Mouse (Mus musculus) stomach, embryonic 14.5 days (tissue): Measurements from ENCODE around the gene Prpf31. TPM values are rescaled to one million over a fixed set of nuclear protein-coding genes. Genes with fewer than 3 reads are reported as not detected.
A peak's percentile ranks its signal among the peaks of the same experiment; 100 is the strongest.

Source experiments
- ATAC-seq: fragments of 200-750 bp; cut with Nextera tagmentation; 2 replicates; pipeline ENCODE4 v1.8.0; 2017; ENCODE audit warnings: low read depth, moderate TSS enrichment; ENCODE audit not compliant: insufficient number of reproducible peaks, insufficient read depth, low FRiP score
- H3K27ac ChIP-seq: fragments of 300-500 bp; sonication (generic); 2 replicates; pipeline ENCODE4 v1.5.1; 2014; ENCODE audit warnings: mild to moderate bottlenecking, low read length, moderate library complexity, mixed read lengths
- H3K27me3 ChIP-seq: fragments of 300-500 bp; sonication (generic); 2 replicates; pipeline ENCODE4 v1.6.1; 2014; ENCODE audit warnings: low read length, control low read depth, mixed read lengths; ENCODE audit not compliant: control insufficient read depth, insufficient read depth
- H3K36me3 ChIP-seq: fragments of 300-500 bp; sonication (generic); 2 replicates; pipeline ENCODE4 v1.6.1; 2014; ENCODE audit warnings: mild to moderate bottlenecking, control low read depth, low read length, moderate library complexity, mixed read lengths; ENCODE audit not compliant: control insufficient read depth, insufficient read depth
- H3K4me1 ChIP-seq: fragments of 300-500 bp; sonication (generic); 2 replicates; pipeline ENCODE4 v1.6.1; 2014; ENCODE audit warnings: low read length, control low read depth, mixed read lengths; ENCODE audit not compliant: control insufficient read depth, insufficient read depth
- H3K4me2 ChIP-seq: fragments of 300-500 bp; sonication (generic); replicated peaks from 2 replicates; pipeline ENCODE4 v1.6.1; 2014; ENCODE audit warnings: low read depth, low read length, control low read depth
- H3K4me3 ChIP-seq: fragments of 300-500 bp; sonication (generic); 2 replicates; pipeline ENCODE4 v1.5.1; 2014; ENCODE audit warnings: low read depth, low read length, control low read depth
- H3K9ac ChIP-seq: fragments of 300-500 bp; sonication (generic); replicated peaks from 2 replicates; pipeline ENCODE4 v1.6.1; 2014; ENCODE audit warnings: low read depth, mild to moderate bottlenecking, control low read depth, low read length, moderate library complexity, mixed read lengths
- H3K9me3 ChIP-seq: fragments of 300-500 bp; sonication (generic); 2 replicates; pipeline ENCODE4 v1.6.1; 2016; ENCODE audit warnings: low read depth, low read length, control low read depth; ENCODE audit not compliant: control insufficient read depth
- WGBS: fragments of 180-500 bp; shearing (Covaris S2); extraction: QIAGEN DNeasy Blood & Tissue Kit; methylation state at CpG from one replicate; pipeline ENCODE4 v1.1.7; 2014; 5-methylcytosine and 5-hydroxymethylcytosine counted together
- polyA plus RNA-seq: library from polyadenylated mRNA; unstranded; fragments of >200 nt; fragmentation: Nextera tagmentation; extraction: Ambion mirVana; gene quantifications from 2 replicates; pipeline ENCODE4 v1.2.1, GENCODE M21; 2014

Prpf31 gene
- polyA plus RNA-seq, 1 experiment from 2014 or later = 94.4 TPM

DNA sequence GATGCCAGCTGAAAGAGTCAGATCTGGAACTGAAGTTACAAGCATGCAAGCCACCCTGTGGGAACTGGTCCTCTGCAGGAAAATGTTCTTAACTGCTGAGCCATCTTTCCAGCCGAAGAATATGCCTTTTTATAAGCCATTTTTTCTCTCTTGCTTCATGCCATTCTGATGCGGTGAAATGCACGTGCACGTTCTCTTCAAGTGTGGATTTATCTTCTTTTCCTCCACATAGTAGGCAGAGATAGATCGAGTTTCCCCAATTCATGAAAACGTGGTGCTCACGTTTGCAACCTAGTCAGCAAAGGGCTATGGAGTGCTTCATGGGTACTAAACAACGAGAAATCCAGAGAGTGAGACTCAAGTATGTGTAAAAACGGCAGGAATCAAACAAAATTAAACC, 14.1 kb downstream of the Prpf31 start:
- Histone ChIP-seq H3K4me2 (peak overlapping the region; percentile 54), H3K9me3 (no peaks in the 10 kb centered on the region), H3K36me3 (peaks cover 7% of the 10 kb centered on the region), H3K27ac (no peak overlapping the region), H3K4me3 (peak overlapping the region; percentile 91), H3K4me1 (peaks cover 27% of the 10 kb centered on the region), H3K27me3 (no peaks in the 10 kb centered on the region), H3K9ac (no peak overlapping the region)
- ATAC-seq = no peak
- WGBS = 16% methylated on average over 9 of the region's 9 CpGs

DNA sequence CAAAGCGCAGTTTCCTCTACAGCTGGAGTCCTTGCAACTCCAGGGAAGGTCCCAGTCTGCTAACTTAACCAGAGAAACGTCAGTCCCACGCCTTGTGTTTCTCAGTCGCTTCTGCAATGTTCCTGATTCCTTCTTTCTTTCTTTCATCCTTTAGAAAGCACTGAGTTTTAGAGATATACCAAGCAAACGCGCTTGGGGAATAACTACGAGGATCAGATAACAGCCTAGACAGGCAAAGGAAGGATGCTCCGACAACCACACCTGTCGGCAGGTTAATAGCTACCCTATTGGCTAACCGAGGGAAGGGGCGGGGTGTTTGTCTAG, 14.5 kb downstream of the Prpf31 start:
- Histone ChIP-seq H3K27me3 (no peaks in the 10 kb centered on the region), H3K4me2 (peak overlapping the region; percentile 54), H3K9ac (no peak overlapping the region), H3K9me3 (no peaks in the 10 kb centered on the region), H3K4me3 (peak overlapping the region; percentile 91), H3K27ac (no peak overlapping the region; the same call in 1 of the 2 replicates), H3K36me3 (peaks cover 10% of the 10 kb centered on the region), H3K4me1 (peaks cover 27% of the 10 kb centered on the region)
- ATAC-seq = no peak
- WGBS = 2% methylated on average over 11 of the region's 11 CpGs

DNA sequence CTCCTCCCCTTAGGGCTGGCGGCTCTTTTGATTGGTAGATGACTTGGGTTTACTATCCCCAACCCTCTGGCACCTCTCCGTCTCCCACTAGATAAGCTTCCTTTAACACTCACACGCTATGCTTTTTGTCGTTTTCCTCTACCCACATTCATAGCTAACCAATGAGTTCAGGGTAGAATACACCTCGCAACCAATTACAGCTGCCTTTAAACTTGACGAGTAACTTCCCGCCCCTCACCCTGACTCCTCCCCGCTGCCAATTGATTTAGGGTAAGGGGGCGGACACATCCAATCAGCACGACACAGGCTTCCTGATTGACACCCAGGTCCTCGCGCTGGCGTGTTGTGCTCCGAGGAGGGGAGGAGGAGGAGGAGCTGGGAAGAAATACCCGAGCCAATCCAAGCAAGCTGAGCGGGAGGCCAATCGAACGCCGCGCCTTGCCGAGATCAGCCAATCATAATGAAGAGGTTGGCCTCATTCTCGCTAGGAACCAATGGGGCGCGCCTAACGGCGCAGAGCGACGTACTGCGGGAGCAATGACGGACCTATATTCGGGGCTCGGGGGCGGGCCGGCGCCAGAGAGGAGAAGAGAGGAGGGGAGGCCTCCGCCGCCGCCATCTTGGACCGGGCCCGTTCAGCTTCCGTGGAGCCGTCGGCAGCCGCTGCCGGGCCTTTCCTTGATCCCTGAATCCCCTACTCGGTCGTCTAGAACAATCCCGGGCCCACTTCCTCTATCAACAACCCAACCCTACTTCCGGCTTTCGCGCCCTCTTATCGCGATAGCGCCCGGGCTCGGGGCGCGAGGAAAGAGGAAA, 15.1 kb downstream of the Prpf31 start, which contains the start of gene Cnot3:
Gene Cnot3 (plus strand): TSS at position 597 of the 816 bp plus-strand sequence.
- H3K27ac ChIP-seq = peak within 1 kb of the TSS; percentile 98
- H3K9ac ChIP-seq = peak within 1 kb of the TSS; percentile 97
- H3K36me3 ChIP-seq = peaks cover 15% of the 10 kb centered on the region
- H3K9me3 ChIP-seq = no peaks in the 10 kb centered on the region
- peak; percentile 98 for ATAC-seq
- H3K4me2 ChIP-seq = peak within 1 kb of the TSS; percentile 91
- peaks cover 27% of the 10 kb centered on the region for H3K4me1 ChIP-seq
- no peaks in the 10 kb centered on the region for H3K27me3 ChIP-seq
- peak within 1 kb of the TSS; percentile 91 for H3K4me3 ChIP-seq
- WGBS = under 1% methylated on average over 43 of the region's 58 CpGs

DNA sequence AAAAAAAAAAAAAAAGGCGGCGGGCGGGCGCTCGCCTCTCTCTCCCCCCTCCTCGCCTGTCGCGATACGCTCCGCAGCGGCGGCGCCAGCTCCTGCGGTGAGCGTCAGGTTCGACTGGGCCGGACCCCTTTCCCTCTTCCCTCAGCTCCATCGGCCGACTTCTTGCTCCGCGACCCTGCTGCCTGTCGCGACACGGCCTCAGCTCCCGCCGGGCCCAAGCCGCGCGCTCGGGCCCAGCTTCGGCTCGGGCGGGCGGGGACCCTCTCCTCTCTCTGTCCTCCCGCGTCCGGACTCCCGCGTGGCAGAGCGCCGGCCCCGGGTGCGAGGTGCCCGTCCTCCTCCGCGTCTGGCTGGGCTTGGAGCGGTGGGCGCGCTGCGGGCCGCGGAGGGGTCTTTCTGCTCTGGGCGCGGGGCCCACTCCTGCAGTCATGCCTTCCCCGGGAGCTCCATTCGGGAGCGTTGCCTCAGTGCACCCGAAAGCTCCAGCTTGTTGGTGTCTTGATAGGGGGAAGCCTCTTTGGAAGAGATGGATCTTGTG, 15.8 kb downstream of the Prpf31 start:
- H3K9me3 ChIP-seq = no peaks in the 10 kb centered on the region
- peaks cover 16% of the 10 kb centered on the region for H3K36me3 ChIP-seq
- no peaks in the 10 kb centered on the region for H3K27me3 ChIP-seq
- under 1% methylated on average over 52 of the region's 58 CpGs for WGBS
- H3K27ac ChIP-seq = peak overlapping the region; percentile 98
- peak overlapping the region; percentile 97 for H3K9ac ChIP-seq
- peak overlapping the region; percentile 91 for H3K4me3 ChIP-seq
- H3K4me1 ChIP-seq = peaks cover 27% of the 10 kb centered on the region
- ATAC-seq = no peak
- peak overlapping the region; percentile 91 for H3K4me2 ChIP-seq

DNA sequence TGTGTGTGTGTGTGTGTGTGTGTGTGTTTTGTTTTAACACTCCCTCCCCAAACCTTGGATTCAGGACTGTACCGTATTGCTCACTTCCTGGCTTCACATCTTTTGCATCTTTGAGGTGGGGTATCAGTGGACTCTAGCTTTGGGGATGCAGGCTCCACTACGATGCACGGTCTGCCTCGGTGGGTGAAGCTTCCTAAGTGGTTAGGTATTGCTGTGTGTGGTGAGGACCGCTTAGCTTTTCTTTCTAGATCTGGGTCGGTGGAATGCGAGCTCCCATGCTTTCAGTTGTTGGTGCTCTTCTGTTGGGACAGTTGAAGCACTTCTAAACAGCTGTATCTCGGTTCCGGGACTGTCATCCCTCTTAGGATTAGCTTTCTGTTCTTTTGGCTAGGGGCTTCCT, 16.4 kb downstream of the Prpf31 start:
- peak overlapping the region; percentile 97 for H3K9ac ChIP-seq
- 5% methylated on average over 9 of the region's 9 CpGs for WGBS
- H3K36me3 ChIP-seq = peaks cover 17% of the 10 kb centered on the region; the same call in 1 of the 2 replicates
- peak overlapping the region; percentile 91 for H3K4me3 ChIP-seq
- no peak for ATAC-seq
- H3K4me1 ChIP-seq = peaks cover 27% of the 10 kb centered on the region
- peak overlapping the region; percentile 91 for H3K4me2 ChIP-seq
- H3K9me3 ChIP-seq = no peaks in the 10 kb centered on the region
- no peak overlapping the region; the same call in 1 of the 2 replicates for H3K27ac ChIP-seq
- H3K27me3 ChIP-seq = no peaks in the 10 kb centered on the region

DNA sequence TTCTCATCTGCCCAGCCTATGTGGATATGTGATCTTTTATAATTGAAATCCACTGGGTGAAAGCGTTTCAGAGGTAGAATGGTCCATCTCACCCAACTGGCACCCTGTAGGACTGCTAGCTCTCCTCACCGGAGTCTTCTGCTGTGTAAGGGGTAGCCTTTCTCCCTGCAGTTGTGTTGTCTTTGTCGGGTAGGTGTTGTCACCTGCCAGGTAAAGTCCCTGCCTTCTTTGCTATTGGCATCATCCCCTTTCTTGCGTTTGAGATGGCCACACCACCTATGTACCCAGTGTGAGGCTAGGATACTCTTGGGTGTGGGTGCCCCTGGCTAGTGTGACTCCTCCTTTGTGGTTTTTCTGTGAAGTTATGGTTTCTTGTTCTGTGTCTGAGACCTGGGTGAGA, 16.9 kb downstream of the Prpf31 start:
- H3K27ac ChIP-seq = no peak overlapping the region
- H3K4me1 ChIP-seq = peaks cover 27% of the 10 kb centered on the region
- H3K36me3 ChIP-seq = peaks cover 21% of the 10 kb centered on the region
- peak overlapping the region; percentile 91 for H3K4me3 ChIP-seq
- no peaks in the 10 kb centered on the region for H3K27me3 ChIP-seq
- WGBS = 55% methylated on average over 4 of the region's 4 CpGs
- H3K4me2 ChIP-seq = peak overlapping the region; percentile 91
- H3K9me3 ChIP-seq = no peaks in the 10 kb centered on the region
- no peak for ATAC-seq
- peak overlapping the region; percentile 97 for H3K9ac ChIP-seq

DNA sequence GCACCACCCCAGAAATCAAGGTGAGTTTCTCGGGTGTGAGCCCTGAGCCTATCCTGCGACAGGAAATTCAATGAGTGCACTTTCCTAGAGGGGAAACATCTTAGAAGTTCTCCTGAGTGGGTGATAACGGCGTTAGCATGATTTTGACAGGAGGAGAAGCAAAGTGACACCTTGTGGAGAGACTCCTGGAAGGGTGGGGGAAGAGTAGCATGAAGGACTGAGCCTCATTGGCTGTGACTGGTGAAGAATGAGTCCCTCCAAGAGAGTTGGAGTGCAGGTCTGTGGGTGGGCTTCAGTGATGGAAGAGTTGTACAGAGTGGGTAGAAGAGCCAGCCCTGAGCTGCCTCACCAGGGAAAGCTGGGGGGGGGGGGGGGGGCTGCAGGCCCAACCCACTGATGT, 27.2 kb downstream of the Prpf31 start:
- no peak for ATAC-seq
- H3K36me3 ChIP-seq = peaks cover 91% of the 10 kb centered on the region
- H3K4me1 ChIP-seq = no peaks in the 10 kb centered on the region
- no peak overlapping the region for H3K4me2 ChIP-seq
- H3K4me3 ChIP-seq = no peak overlapping the region
- no peak overlapping the region for H3K27ac ChIP-seq
- H3K27me3 ChIP-seq = no peaks in the 10 kb centered on the region
- no peaks in the 10 kb centered on the region for H3K9me3 ChIP-seq
- WGBS = 83% methylated on average over 4 of the region's 4 CpGs
- no peak overlapping the region for H3K9ac ChIP-seq

DNA sequence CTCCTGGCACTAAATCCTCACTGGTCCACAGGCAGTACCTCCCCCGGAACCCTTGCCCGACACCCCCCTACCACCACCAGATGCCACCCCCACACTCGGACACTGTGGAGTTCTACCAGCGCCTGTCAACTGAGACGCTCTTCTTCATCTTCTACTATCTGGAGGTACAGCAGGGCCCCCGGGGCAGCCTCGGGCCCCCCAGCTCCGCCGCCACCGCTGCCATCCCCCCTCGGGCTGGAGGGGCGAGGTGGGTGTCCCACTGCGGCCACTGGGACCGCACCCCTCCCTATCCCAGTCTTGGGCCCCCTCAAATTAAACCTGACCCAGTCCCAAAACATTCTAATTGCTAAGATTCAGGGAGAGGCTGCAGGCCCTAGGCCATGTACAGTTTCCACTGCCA, 28.8 kb downstream of the Prpf31 start:
- ATAC-seq = no peak
- 92% methylated on average over 14 of the region's 14 CpGs for WGBS

More for the DNA sequence above, 28.8 kb downstream of the Prpf31 start:
- H3K27me3 ChIP-seq = no peaks in the 10 kb centered on the region
- no peak overlapping the region for H3K4me3 ChIP-seq
- no peaks in the 10 kb centered on the region for H3K9me3 ChIP-seq
- no peak overlapping the region for H3K4me2 ChIP-seq
- H3K4me1 ChIP-seq = 0 out of 2 replicates have a peak, but pooled peaks cover 2% of the 10 kb centered on the region
- H3K36me3 ChIP-seq = peaks cover 86% of the 10 kb centered on the region
- no peak overlapping the region for H3K27ac ChIP-seq
- no peak overlapping the region for H3K9ac ChIP-seq
